Mouse (Mus musculus): Measurements from ENCODE around the gene Cyth1. TPM values are rescaled to one million over a fixed set of nuclear protein-coding genes. Genes with fewer than 3 reads are reported as not detected.

Cyth1 gene
- polyA plus RNA-seq, 1 experiment from 2014 or later = 6.1 TPM

GRCm38 (mm10) chr11:118151423-118152180 is 96.8 kb downstream of the Cyth1 start:
- Histone ChIP-seq H3K9me3 (ENCODE audit: control insufficient read depth, low read length) (no peaks in the 10 kb centered on the region; the same call in 1 of the 2 replicates), H3K9ac (ENCODE audit: low read depth, low read length) (no peak overlapping the region), H3K27ac (ENCODE audit: low read depth, low read length) (no peak overlapping the region), H3K27me3 (replicated peaks; ENCODE audit: control insufficient read depth, insufficient read depth, low read length) (no peaks in the 10 kb centered on the region), H3K36me3 (ENCODE audit: control insufficient read depth, insufficient read depth, low read length) (no peaks in the 10 kb centered on the region), H3K4me3 (ENCODE audit: low read depth, low read length) (no peak overlapping the region), H3K4me1 (replicated peaks; ENCODE audit: control insufficient read depth, insufficient read depth, low read length) (no peaks in the 10 kb centered on the region), H3K4me2 (no peak overlapping the region)
- DNase-seq (ENCODE audit: low spot score) (no peak), ATAC-seq (replicated peaks; ENCODE audit: low FRiP score) (no peak)
- 86% methylated on average over 5 of the region's 5 CpGs for WGBS

GRCm38 (mm10) chr11:118150115-118150701 is 98.2 kb downstream of the Cyth1 start:
- H3K36me3 ChIP-seq (ENCODE audit: control insufficient read depth, insufficient read depth, low read length) = no peaks in the 10 kb centered on the region
- H3K4me1 ChIP-seq (replicated peaks; ENCODE audit: control insufficient read depth, insufficient read depth, low read length) = no peaks in the 10 kb centered on the region
- H3K27me3 ChIP-seq (replicated peaks; ENCODE audit: control insufficient read depth, insufficient read depth, low read length) = no peaks in the 10 kb centered on the region
- DNase-seq (ENCODE audit: low spot score) = no peak
- no peak overlapping the region for H3K9ac ChIP-seq (ENCODE audit: low read depth, low read length)
- H3K4me2 ChIP-seq = no peak overlapping the region
- no peaks in the 10 kb centered on the region; the same call in 1 of the 2 replicates for H3K9me3 ChIP-seq (ENCODE audit: control insufficient read depth, low read length)
- 69% methylated on average over 9 of the region's 9 CpGs for WGBS
- no peak overlapping the region for H3K4me3 ChIP-seq (ENCODE audit: low read depth, low read length)
- no peak overlapping the region for H3K27ac ChIP-seq (ENCODE audit: low read depth, low read length)
- ATAC-seq (replicated peaks; ENCODE audit: low FRiP score) = no peak

- no peak overlapping the region for H3K27ac ChIP-seq (ENCODE audit: low read depth, low read length)
- no peaks in the 10 kb centered on the region for H3K4me1 ChIP-seq (replicated peaks; ENCODE audit: control insufficient read depth, insufficient read depth, low read length)
- 67% methylated on average over 9 of the region's 9 CpGs for WGBS
- no peak overlapping the region for H3K4me3 ChIP-seq (ENCODE audit: low read depth, low read length)
- ATAC-seq (replicated peaks; ENCODE audit: low FRiP score) = no peak
- no peak overlapping the region for H3K9ac ChIP-seq (ENCODE audit: low read depth, low read length)
- no peaks in the 10 kb centered on the region for H3K36me3 ChIP-seq (ENCODE audit: control insufficient read depth, insufficient read depth, low read length)
- H3K27me3 ChIP-seq (replicated peaks; ENCODE audit: control insufficient read depth, insufficient read depth, low read length) = no peaks in the 10 kb centered on the region
- no peak overlapping the region for H3K4me2 ChIP-seq
- H3K9me3 ChIP-seq (ENCODE audit: control insufficient read depth, low read length) = no peaks in the 10 kb centered on the region; the same call in 1 of the 2 replicates
- DNase-seq (ENCODE audit: low spot score) = no peak
Observed at GRCm38 (mm10) chr11:118147877-118148637, 100.3 kb downstream of the Cyth1 start.

- Histone ChIP-seq H3K36me3 (ENCODE audit: control insufficient read depth, insufficient read depth, low read length) (no peaks in the 10 kb centered on the region), H3K9me3 (ENCODE audit: control insufficient read depth, low read length) (no peaks in the 10 kb centered on the region; the same call in 1 of the 2 replicates), H3K4me1 (replicated peaks; ENCODE audit: control insufficient read depth, insufficient read depth, low read length) (0 out of 2 replicates have a peak, but pooled peaks cover 3% of the 10 kb centered on the region), H3K4me3 (ENCODE audit: low read depth, low read length) (no peak overlapping the region), H3K4me2 (no peak overlapping the region), H3K27me3 (replicated peaks; ENCODE audit: control insufficient read depth, insufficient read depth, low read length) (no peaks in the 10 kb centered on the region), H3K27ac (ENCODE audit: low read depth, low read length) (no peak overlapping the region), H3K9ac (ENCODE audit: low read depth, low read length) (no peak overlapping the region)
- ATAC-seq (replicated peaks; ENCODE audit: low FRiP score) = no peak
- DNase-seq (ENCODE audit: low spot score) = no peak
- 88% methylated on average over 10 of the region's 10 CpGs for whole genome bisulfite sequencing
Observed at GRCm38 (mm10) chr11:118146446-118146845, 101.9 kb downstream of the Cyth1 start.

- no peak overlapping the region for H3K4me2 ChIP-seq
- H3K4me3 ChIP-seq (ENCODE audit: low read depth, low read length) = no peak overlapping the region
- 69% methylated on average over 16 of the region's 16 CpGs for WGBS
- 0 out of 2 replicates have a peak, but pooled peaks cover 3% of the 10 kb centered on the region for H3K4me1 ChIP-seq (replicated peaks; ENCODE audit: control insufficient read depth, insufficient read depth, low read length)
- ATAC-seq (replicated peaks; ENCODE audit: low FRiP score) (no peak), DNase-seq (ENCODE audit: low spot score) (no peak)
- no peaks in the 10 kb centered on the region for H3K36me3 ChIP-seq (ENCODE audit: control insufficient read depth, insufficient read depth, low read length)
- no peaks in the 10 kb centered on the region for H3K9me3 ChIP-seq (ENCODE audit: control insufficient read depth, low read length)
- no peak overlapping the region for H3K27ac ChIP-seq (ENCODE audit: low read depth, low read length)
- no peak overlapping the region for H3K9ac ChIP-seq (ENCODE audit: low read depth, low read length)
- H3K27me3 ChIP-seq (replicated peaks; ENCODE audit: control insufficient read depth, insufficient read depth, low read length) = no peaks in the 10 kb centered on the region
Observed at GRCm38 (mm10) chr11:118145771-118146351, 102.5 kb downstream of the Cyth1 start.

GRCm38 (mm10) chr11:118145092-118145491 is 103.3 kb downstream of the Cyth1 start:
- 80% methylated on average over 4 of the region's 4 CpGs for WGBS
- ATAC-seq (replicated peaks; ENCODE audit: low FRiP score) = no peak
- Histone ChIP-seq H3K4me2 (no peak overlapping the region), H3K27ac (ENCODE audit: low read depth, low read length) (no peak overlapping the region), H3K4me3 (ENCODE audit: low read depth, low read length) (no peak overlapping the region), H3K27me3 (replicated peaks; ENCODE audit: control insufficient read depth, insufficient read depth, low read length) (no peaks in the 10 kb centered on the region), H3K36me3 (ENCODE audit: control insufficient read depth, insufficient read depth, low read length) (no peaks in the 10 kb centered on the region), H3K9ac (ENCODE audit: low read depth, low read length) (no peak overlapping the region), H3K9me3 (ENCODE audit: control insufficient read depth, low read length) (no peaks in the 10 kb centered on the region), H3K4me1 (replicated peaks; ENCODE audit: control insufficient read depth, insufficient read depth, low read length) (0 out of 2 replicates have a peak, but pooled peaks cover 3% of the 10 kb centered on the region)
- DNase-seq (ENCODE audit: low spot score) = no peak

GRCm38 (mm10) chr11:118143731-118144130 is 104.7 kb downstream of the Cyth1 start:
- WGBS = 85% methylated on average over 4 of the region's 4 CpGs
- no peak for ATAC-seq (replicated peaks; ENCODE audit: low FRiP score)
- H3K9me3 ChIP-seq (ENCODE audit: control insufficient read depth, low read length) = no peaks in the 10 kb centered on the region
- H3K4me2 ChIP-seq = no peak overlapping the region
- no peak overlapping the region for H3K9ac ChIP-seq (ENCODE audit: low read depth, low read length)
- H3K36me3 ChIP-seq (ENCODE audit: control insufficient read depth, insufficient read depth, low read length) = no peaks in the 10 kb centered on the region
- DNase-seq (ENCODE audit: low spot score) = no peak
- H3K4me3 ChIP-seq (ENCODE audit: low read depth, low read length) = no peak overlapping the region
- 0 out of 2 replicates have a peak, but pooled peaks cover 3% of the 10 kb centered on the region for H3K4me1 ChIP-seq (replicated peaks; ENCODE audit: control insufficient read depth, insufficient read depth, low read length)
- no peaks in the 10 kb centered on the region for H3K27me3 ChIP-seq (replicated peaks; ENCODE audit: control insufficient read depth, insufficient read depth, low read length)
- H3K27ac ChIP-seq (ENCODE audit: low read depth, low read length) = no peak overlapping the region

GRCm38 (mm10) chr11:118142547-118143165 is 105.7 kb downstream of the Cyth1 start:
- Histone ChIP-seq H3K4me3 (ENCODE audit: low read depth, low read length) (no peak overlapping the region), H3K9ac (ENCODE audit: low read depth, low read length) (no peak overlapping the region), H3K4me1 (replicated peaks; ENCODE audit: control insufficient read depth, insufficient read depth, low read length) (0 out of 2 replicates have a peak, but pooled peaks cover 3% of the 10 kb centered on the region), H3K9me3 (ENCODE audit: control insufficient read depth, low read length) (no peaks in the 10 kb centered on the region), H3K4me2 (no peak overlapping the region), H3K27ac (ENCODE audit: low read depth, low read length) (no peak overlapping the region), H3K27me3 (replicated peaks; ENCODE audit: control insufficient read depth, insufficient read depth, low read length) (no peaks in the 10 kb centered on the region), H3K36me3 (ENCODE audit: control insufficient read depth, insufficient read depth, low read length) (no peaks in the 10 kb centered on the region)
- ATAC-seq (replicated peaks; ENCODE audit: low FRiP score) = no peak
- WGBS = 49% methylated on average over 7 of the region's 7 CpGs
- no peak for DNase-seq (ENCODE audit: low spot score)

Measured in liver, embryonic 11.5 days (tissue).